Mouse (Mus musculus) layer of hippocampus, adult 9-10 months (tissue): ENCODE data around the gene Vav3.
"Not testable (repeated sequence)": the region's sequence is repeated elsewhere in the genome, so short reads cannot be mapped to it uniquely, and the experiment has no call there.

Experiments used
- DNase-seq: peaks from one replicate; pipeline ENCODE4 v3.0.0; 2022; ENCODE audit warnings: low spot score

Gene Vav3

DNA sequence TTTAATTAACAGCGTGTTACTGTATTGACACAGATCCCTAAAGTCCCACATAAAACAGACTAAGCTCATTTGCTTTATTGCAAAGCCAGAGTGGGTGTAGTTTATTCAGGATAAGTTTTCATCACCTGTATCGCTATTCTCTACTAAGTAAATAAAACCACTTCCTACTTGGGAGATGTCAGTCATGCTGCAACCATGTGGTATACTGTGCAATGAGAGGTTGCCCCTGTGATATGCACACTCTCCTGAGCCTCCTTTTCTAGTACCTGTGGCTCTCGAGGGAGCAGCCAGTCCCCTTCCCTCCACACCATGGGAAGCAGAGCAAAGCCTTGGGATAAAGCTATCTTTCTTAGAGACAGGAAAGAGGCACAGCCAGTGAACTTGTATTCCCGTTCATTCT, 106.5 kb downstream of the Vav3 start:
- no peak for DNase-seq

DNA sequence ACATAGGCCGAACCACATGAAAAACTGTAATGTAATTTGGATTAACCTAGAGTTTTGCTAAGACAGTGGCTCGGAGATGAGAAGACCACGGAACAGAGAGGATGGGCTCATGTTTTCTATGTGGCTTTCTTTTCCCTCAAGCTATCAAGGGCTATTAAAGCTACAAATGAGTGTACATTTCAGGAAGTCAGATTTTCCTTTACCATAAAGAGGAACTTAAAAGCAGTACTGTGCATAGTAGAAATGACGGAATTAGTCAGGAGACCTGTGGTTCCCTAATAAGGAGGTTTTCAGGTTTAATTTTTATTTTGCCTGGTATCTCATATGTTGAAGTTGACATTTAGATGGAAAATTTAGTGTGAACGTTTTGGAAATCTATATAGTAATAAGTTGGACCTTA, 107.8 kb downstream of the Vav3 start:
- not testable (repeated sequence) for DNase-seq

DNA sequence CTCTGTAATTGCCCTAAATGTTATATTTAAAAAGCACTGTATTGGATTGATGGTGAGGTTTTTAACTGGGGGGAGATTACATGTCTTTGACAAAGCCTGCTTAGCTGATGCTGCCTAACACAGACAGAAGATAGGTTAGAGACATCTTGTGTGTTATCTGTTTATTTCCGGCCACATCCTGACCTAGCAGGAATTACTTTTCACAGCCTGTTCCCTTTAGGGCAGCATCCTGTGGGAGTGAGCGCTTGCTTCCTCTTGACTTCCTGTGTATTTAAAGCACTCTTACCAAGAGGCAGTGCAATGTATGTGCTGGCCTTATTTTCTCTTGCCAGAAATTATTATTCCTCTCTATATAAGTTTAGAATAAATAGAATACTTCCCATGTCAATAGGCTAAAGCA, 111.5 kb downstream of the Vav3 start:
- DNase-seq = no peak

DNA sequence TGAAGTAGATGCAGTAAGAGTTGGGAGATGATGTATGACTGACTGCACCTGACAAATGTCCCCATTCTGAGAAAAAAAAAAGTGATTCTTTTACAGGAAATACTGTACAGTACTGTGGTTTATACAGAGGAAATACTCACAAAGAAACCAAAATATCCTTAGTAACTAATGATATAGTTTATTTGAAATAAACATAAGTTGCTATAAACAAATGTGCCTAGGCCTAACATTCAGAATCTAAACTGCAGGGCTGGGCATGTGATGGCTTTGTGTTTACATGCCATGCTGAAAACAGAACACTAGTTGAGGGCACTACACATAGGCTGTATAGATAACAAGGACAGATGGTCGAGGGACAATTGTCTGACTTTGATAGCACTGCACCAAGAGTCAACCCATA, 114.2 kb downstream of the Vav3 start:
- no peak for DNase-seq

DNA sequence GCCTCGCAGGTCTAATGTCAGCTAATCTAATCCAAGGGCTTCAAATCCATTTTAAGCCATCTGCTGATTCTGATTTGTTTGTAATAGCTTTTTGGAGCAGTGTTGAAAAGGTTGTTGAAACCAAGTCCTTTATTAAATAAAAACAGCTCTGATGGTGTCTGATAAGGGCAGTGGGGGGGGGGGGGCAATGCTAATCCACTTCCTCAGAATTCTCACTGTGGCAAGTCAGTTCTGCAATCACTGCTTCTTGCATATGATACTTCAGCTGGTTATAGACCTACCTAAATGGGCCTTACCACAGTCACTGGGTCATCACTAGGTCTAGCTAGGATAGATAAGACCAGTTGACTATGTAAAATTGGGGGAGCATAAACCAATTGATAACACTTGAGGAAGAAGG, 115.9 kb downstream of the Vav3 start:
- DNase-seq = no peak

DNA sequence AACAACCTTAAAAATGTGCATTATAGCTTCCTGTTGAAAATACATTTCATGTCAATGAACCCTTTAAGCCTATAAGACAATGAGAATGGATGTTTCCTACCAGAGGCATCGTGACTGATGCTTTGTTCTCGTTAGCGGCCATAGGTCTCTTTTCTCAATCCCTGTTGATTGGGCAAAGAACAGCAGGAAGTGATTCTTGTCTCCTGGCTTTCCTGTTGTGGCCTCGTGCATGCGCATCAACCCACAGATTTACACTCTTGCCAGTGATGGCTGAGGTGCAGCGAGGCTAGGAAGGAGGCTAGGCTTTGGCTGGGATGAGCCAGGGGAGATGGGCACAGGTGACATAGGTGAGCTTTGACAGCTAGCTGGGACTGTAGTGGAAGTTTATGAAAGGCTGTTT, 123.2 kb downstream of the Vav3 start:
- DNase-seq = no peak

DNA sequence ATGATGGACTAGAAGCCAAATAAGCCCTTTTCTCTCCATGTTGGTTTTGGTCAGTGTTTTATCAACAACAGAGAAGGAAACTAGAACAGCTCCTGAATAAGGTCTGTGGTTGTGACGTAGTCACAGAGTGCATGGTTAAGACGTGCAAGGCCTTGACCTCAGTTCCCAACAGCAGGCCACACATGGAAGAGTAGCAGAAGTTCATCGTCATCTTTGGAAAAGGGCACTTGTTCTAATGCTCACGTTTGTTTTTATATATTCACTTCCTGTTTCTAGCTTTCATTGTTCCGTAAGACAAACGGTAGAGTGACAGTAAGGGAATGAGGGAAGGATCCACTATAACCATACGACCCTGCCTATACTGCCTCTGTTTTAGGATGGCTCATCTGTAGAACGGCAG, 124.1 kb downstream of the Vav3 start:
- no peak for DNase-seq

DNA sequence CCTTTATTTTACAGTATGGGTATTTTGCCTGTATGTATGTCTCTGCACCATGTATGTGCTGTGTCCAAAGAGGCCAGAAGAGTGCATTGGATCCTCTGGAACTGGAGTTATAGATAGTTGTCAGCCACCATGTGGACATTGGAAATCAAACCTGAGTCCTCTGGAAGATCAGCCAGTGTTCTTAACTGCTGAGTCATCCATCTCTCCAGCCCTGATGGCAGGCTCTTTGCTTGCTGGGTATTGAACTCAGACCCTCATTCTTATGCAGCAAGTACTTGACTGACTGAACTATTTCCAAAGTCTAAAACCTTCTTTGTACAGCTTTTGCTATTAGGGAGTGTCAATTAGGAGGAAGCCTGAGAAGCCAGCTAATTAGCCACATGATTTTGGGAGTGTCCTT, 126.1 kb downstream of the Vav3 start:
- DNase-seq = no peak

DNA sequence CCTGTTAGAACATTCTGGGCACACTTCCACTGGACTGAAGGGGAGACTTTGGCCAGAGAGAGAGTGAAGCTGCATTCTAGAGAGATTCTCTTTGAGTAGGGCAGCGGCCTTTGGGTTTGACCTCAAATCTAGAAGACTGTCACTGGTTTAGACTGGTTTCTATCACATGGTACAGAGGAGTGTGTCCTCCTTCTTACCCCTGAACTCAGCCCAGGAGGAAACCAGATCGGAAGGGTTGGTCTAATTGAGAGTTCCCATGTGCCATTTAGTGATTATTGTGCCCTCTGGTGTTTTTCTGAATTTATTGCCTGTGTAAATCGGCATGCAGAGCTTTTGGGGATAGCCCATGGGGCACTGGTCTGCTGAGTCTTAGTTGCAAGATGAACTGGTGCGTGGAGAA, 126.8 kb downstream of the Vav3 start:
- DNase-seq = no peak

DNA sequence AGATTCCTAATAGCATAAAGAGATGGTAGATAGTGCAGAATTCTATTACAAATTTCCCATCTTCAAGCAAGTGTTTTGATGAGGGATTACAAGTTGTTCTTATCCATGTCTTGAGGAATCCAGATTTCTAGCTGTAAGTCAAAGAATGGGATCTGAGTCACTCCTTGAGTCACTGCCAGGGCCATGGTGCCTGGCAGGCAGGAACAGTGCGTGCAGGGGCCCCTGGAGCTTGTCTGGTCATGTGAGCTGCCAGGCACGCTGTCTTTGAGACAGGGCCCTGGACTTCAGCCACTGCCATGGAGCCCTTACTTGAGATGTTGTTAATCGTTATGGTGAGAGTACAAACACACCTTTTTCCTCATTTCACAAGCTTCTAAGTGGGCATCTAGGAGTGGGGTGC, 129.0 kb downstream of the Vav3 start:
- no peak for DNase-seq

DNA sequence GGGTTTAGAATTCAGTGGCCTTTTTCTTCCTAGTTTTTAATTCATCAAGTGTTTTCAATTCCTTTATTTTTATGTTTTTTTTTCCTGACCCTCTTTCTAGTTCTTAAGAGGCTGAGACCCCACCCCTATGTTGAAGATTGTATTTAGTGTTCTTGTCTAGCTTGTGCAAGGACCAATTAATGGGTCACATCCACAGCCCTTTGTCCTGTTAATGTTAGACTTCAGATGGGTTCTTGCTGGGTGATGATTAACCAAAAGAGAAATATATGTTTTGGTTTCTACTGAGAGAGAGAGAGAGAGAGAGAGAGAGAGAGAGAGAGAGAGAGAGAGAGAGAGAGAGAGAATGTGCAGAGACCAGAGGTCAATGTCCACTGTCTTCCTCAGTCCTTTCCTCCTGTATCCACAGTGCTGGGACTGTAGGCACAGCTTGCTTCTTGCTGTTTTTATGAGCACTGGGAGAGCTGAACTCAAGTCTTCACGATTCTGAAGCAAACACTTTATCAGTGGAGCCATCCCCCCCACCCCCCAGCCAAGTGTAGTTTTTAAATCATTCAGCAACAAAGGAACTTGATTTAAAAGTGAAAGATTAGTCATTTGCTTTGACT, 130.3 kb downstream of the Vav3 start:
- DNase-seq = no peak

DNA sequence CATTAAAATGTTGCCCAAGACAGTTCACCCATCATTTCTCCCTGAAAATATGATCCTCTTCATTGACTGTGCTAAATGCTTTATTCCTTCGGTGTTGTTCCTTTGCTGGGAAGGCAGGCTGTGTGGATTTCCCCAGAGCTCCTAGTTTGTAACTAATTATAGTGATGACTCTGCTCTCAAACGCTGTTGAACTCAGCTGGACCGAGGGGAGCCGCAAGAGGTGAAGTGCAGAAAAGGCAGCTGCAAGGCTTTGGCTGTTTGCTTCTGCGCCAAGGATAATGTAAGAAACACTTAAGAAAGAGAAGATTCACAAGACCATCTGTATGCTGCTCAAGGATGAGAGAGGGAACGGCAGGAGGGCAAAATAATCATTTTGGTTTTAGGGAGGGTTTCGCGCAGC, 136.1 kb downstream of the Vav3 start:
- no peak for DNase-seq

DNA sequence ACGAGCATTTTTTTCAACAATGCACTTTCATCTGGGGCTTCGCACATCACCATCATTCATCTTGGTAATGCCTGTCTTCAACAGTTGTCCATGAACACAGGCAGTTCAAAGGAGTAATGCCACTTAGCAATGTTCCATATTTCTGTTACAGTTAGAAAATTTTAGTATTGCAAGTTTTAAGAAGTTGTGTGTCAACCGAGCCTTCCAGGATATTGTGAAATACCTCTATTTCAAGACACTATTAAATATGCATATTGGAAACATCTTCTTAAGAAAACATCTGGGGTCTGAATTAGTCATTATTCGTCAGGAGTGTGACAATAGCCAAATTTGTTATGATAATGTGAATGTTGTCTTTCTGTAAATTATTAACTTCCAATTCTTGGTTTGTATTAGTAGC, 137.8 kb downstream of the Vav3 start:
- no peak for DNase-seq

DNA sequence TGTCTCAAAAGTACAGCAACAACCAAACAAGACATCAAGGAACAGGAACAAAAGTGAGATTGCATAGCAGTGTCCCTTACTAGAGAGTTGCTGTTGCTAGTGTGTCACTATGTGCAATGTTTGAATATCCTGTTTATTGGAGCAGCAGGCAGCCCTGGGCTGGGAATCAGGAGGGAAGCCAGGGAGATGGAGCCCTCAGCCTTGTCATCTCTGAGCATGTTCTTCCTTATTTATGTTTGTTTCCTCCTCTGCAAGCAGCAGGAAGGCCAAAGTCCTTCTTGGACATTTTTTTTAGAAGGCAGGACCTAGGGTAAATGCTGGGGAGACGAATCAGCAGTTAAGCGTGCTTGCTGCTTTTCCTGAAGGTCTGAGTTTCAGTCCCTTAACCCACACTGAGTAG, 140.2 kb downstream of the Vav3 start:
- DNase-seq = no peak

DNA sequence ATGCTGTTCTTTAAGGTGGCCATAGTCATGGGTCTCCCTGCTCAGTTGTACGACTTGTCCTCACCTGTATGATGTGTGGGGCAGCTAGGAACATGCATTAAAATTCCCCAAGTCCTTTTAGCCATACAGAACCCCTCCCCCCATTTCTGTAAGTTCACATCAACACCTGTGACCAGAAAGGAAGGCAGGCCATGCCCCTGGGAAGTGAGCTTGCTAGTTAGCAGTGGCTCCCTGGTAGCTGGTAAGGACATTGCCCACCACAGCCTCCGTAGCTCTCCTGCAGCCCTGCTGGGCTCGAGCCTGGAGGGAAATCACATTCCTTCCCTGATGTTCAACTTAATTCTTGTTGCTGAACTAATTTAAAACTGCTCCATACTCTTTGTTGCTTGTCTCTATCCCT, 146.3 kb downstream of the Vav3 start:
- DNase-seq = no peak

DNA sequence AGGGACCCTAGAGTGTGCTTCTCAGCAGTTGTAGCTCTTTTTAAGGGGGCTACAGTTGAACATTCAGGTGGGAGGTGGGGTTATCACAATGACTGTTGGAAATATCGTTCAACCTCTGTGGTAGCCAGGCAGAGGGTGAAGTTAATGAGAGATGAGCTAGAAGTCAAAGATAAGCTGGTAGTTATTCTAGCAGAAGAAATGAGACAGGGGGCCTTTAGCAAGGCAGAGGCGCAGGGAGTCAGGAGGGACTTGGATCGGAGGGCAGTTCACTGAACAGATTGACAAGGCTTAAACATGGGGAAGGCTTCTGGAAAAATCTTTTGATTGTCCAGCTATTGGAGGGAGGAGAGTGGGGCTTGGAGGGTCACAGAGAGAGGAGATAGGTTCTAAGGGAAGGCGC, 147.4 kb downstream of the Vav3 start:
- no peak for DNase-seq

DNA sequence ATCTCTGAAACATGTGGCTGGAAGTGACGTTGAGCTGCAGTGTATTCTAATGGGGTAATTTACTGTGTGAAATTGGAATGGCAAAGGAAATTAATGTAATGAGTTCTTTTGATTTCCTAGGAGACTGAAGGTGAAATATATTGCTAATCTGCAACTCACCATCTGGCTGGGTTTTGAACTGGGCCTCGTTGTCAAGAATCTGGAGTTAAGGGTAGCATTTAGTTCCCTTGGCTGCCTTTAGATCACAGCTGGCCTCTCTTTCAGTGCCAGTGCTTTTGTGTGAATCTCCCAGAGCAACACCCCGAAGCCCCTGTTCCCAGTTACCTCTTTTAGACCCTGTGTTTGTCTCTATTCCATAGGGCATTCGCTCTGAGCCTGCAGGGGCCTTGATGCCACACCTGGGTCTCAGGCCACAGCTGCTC, 148.3 kb downstream of the Vav3 start:
- no peak for DNase-seq

DNA sequence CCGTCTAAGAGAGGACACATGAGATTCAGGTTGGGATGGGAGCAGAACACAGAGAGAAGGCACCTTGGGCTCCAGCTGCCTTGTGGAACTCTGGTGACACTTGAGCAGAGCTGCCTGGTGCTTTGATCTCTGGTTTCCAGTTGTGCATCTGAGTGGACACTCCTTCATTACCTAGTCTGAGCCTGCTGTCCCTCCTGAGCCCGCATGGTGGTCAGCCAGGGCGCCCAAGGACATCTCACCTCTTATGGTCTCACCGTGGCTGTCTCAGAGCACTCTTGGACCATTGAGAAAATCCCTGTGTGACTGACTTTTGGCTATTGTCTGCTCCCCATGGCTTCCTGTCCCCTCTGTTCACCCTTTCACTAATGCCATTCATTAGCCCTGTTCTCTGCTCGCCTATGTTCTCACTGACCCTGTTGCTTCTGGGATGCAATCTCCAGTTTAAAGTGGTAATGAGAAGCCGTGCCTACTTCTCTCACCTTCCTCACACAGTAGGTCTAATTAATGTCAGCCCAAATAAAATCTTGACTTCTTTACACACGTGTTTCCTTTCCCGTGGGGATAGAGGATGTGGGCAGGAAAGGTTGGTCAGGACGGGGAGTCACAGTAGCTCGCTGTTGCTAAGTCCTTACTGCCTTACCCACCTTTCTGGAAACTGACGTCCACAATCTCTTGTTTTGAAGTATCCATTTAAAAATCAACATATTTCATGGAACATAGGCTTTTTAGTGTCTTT, 150.3 kb downstream of the Vav3 start:
- no peak for DNase-seq

DNA sequence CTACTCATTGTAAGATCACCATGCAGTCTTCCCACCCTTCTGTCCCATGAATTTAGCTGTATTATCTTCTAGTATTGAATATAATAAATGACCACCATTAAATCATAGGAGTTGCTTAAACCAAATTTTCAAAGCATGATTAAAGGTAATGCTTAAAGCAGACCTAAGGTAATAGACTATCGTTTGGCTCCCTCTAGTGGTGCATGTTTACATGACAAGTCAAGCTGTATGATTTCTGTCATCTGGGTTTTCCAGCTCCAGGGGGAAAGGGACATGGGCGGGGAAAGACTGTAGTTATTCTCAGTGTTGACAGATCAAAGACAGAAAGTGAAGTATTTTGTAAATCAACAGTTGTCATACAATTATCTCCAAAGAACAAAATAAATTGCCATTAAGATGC, 151.1 kb downstream of the Vav3 start:
- peak; percentile 90 for DNase-seq

DNA sequence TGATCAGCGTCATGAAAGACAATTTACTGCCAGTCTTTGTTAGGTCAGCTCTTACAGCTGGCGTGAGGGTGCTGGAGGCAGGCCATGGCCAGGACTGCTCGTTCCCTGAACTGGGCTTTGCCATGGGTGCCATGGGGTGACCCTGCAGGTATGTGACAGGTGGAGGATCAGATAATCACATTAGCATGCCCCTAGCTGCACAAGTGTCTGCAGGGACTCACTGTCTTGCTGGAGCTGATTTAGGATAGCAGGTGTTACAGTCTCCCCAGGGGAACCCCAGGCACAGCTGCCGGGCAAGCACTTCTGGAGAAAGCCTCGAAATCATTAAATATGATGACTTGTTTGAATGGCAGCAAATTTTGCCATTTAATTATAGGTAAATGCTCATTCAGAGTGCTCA, 156.0 kb downstream of the Vav3 start:
- DNase-seq = no peak

DNA sequence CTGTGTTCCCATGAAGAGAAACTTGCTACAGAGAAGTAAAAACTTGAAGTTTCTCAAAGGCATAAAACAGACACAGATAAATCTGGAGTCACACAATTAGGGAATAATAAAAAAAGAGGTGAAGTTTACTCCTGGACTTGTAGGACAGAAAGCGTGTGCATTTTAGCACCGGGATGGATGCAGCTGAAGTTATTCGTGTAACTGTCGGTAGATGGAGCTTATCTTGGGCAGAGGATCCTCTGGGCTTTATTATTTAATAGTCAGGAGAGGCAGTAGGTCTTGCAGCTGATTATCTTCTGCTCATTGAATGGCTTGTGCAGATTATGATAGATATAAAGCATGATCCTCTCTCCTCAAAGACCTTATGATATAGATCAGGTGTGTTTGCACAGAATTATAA, 156.6 kb downstream of the Vav3 start:
- no peak for DNase-seq

DNA sequence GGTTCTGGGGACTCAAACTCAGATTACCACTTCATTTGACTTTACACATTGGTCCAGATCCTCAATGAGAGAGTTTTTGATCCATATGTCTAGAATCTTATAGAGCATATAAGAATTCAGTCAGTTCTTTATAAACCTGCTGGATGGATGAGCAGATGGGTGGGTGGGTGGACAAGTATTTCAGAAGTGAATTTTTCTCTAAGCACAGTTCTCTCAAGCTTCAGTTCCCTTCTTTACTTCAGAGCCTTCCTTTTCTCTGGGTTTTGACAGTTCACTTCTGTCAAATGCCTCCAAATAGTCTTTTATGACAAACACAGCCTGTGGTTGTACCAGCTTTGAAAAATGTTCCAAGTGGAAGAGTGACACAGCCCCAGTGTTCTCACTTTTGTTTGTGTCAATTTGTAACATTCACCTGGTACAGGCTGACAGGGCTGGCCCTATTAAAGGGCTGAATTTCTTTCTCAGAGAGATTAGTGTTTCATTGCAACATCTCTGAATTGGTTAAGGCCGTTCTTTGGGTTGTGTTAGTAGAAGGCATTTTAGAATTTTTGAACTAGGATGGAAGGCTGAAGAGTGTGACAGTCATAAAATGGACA, 159.5 kb downstream of the Vav3 start:
- no peak for DNase-seq

DNA sequence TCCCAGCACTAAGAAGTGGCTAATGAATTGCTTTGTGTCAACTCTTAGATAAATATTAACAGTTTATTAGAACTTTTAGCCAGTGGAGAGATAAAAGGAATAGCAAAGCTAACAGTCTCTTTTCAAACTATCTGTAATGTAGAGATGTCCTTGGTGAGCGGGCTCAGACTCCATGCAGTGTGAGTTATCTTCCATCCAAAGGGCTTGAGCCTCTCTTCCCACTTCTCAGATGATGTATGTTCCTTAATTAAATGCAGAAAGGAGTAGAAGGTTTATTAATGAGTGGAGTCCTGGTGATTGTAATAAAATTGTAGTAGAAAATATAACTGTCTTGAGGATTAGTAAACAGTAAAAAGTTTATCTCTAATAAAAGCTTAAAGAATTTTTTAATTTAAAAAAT, 169.3 kb downstream of the Vav3 start:
- DNase-seq = no peak

DNA sequence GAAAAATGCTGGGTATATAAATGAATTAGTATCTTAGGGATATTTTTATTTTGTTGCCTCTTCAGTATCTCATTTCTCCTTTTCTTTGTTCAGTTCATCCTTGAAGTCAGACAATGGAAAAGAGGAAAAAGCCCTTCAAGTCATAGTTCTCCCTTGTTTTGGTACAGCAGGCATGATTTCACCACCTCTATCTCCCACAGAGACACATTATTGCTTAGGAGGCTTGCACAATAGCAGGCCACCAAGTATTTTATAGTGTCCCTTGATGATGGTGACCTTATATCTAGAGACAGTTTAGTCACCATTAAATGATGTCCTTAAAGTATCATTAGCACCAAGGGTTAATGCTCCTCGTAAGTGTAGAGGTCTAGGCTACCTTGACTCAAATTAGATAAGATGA, 171.4 kb downstream of the Vav3 start:
- DNase-seq = no peak
